ENCODE assay signal across 13 mouse cellular contexts in the genomic region with DNA sequence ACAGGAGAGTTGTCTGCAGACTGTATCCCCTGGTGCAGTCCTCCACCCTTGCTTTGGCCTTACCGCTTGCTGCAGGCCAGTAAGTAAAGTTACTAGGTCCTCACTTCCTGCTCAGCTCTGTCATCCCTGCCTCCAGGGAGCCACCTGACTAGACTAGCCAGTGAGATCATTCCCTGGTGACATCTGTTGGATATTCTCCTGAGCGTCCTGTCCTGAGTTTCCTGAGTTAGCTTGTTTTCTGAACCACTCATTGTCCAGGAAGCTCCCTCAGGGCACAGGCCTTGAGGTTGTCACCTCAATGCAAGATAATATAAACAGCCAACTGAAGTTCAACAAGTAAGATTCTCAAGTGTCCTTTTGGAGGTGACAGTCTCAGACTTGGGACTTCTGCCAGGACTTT. TPM values are rescaled to one million over a fixed set of nuclear protein-coding genes. Genes with fewer than 3 reads are reported as not detected.
DNase-seq lines count a peak whose midpoint lies in the region; ATAC-seq and TF ChIP-seq lines count a peak whose summit lies in the region.
"Had no signal": no experiment of that assay in that cellular context is flagged by ENCODE, and none has a peak within 500 bp of the region (broad histone marks: within the 10 kb centered on the region; RNA-seq: fewer than 3 reads in every experiment).

No protein-coding gene starts in this region.

- no peak overlapping the region for H3K4me2 ChIP-seq in heart, embryonic 12.5 days
- no peak overlapping the region for H3K4me2 ChIP-seq in liver, embryonic 16.5 days (ENCODE audit: low read depth, low read length)
- H3K4me2 ChIP-seq in liver, embryonic 11.5 days, result no peak overlapping the region
- no peak overlapping the region for H3K4me2 ChIP-seq in intestine, embryonic 16.5 days (ENCODE audit: low read depth, low read length)
- no peak overlapping the region for H3K4me2 ChIP-seq in hindbrain, embryonic 11.5 days (replicated peaks; ENCODE audit: low read depth, low read length)
- H3K4me2 ChIP-seq: limb, embryonic 12.5 days had no signal

- 46% methylated on average over 2 of the region's 2 CpGs for WGBS in heart, embryonic 12.5 days
- WGBS in liver, embryonic 16.5 days (ENCODE audit: insufficient replicate concordance), result 48% methylated on average over 2 of the region's 2 CpGs
- WGBS in liver, embryonic 11.5 days, result 62% methylated on average over 2 of the region's 2 CpGs
- 30% methylated on average over 2 of the region's 2 CpGs for WGBS in intestine, embryonic 16.5 days
- 66% methylated on average over 2 of the region's 2 CpGs for WGBS in hindbrain, embryonic 11.5 days

- peak; percentile 62; the same call in 1 of the 2 replicates for ATAC-seq in heart, embryonic 12.5 days (ENCODE audit: insufficient number of reproducible peaks, low FRiP score)
- 0 out of 2 replicates have a peak, but pooled peaks have one; percentile 20 for ATAC-seq in liver, embryonic 16.5 days (ENCODE audit: low read depth)
- ATAC-seq in liver, embryonic 11.5 days (replicated peaks; ENCODE audit: low FRiP score), result no peak
- ATAC-seq in G1E (ENCODE audit: extremely low read depth, insufficient number of reproducible peaks, low FRiP score, poor library complexity, severe bottlenecking), result peak; percentile 55; the same call in 1 of the 2 replicates
- peak; percentile 17 for ATAC-seq in intestine, embryonic 16.5 days
- ATAC-seq in hindbrain, embryonic 11.5 days (ENCODE audit: low FRiP score), result no peak

- TF ChIP-seq CTCF in G1E (IDR thresholded peaks at IDR 0.05; ENCODE audit: low read depth, low read length), result no peak

- H3K4me3 ChIP-seq in heart, embryonic 12.5 days, result no peak overlapping the region
- no peak overlapping the region for H3K4me3 ChIP-seq in liver, embryonic 16.5 days (ENCODE audit: low read depth, low read length)
- no peak overlapping the region for H3K4me3 ChIP-seq in liver, embryonic 11.5 days (ENCODE audit: low read depth, low read length)
- no peak overlapping the region for H3K4me3 ChIP-seq in G1E (ENCODE audit: low read depth, low read length)
- H3K4me3 ChIP-seq in intestine, embryonic 16.5 days (ENCODE audit: low read length), result no peak overlapping the region
- no peak overlapping the region for H3K4me3 ChIP-seq in hindbrain, embryonic 11.5 days (ENCODE audit: low read depth, low read length)
- H3K4me3 ChIP-seq: erythroblast, embryonic 14.5 days; heart, adult 2 months; limb, embryonic 12.5 days had no signal

- intact Hi-C loops in heart, postnatal 25 days (cut with DNase I), result no loop called here
- intact Hi-C loops in left cerebral cortex, postnatal 10 days (cut with DNase I), result no loop called here

- DNase-seq in heart, postnatal 25 days (ENCODE audit: low spot score), result no peak
- DNase-seq in liver, embryonic 11.5 days (ENCODE audit: low spot score), result no peak
- DNase-seq in G1E (ENCODE audit: low spot score), result no peak
- DNase-seq in hindbrain, embryonic 11.5 days (ENCODE audit: low spot score), result no peak
- DNase-seq in left cerebral cortex, postnatal 10 days (ENCODE audit: extremely low spot score in 1 of 2, low spot score in 2 of 2), result no peak
- DNase-seq: cerebellum, postnatal 36 days; heart, adult 2 months; kidney, adult 11 months had no signal

- H3K27me3 ChIP-seq in heart, embryonic 12.5 days (replicated peaks), result no peaks in the 10 kb centered on the region
- no peaks in the 10 kb centered on the region for H3K27me3 ChIP-seq in liver, embryonic 16.5 days (ENCODE audit: control insufficient read depth, insufficient read depth, low read depth, low read length)
- no peaks in the 10 kb centered on the region for H3K27me3 ChIP-seq in liver, embryonic 11.5 days (replicated peaks; ENCODE audit: control insufficient read depth, insufficient read depth, low read length)
- no peaks in the 10 kb centered on the region for H3K27me3 ChIP-seq in G1E (ENCODE audit: insufficient read depth, low read length)
- no peaks in the 10 kb centered on the region for H3K27me3 ChIP-seq in intestine, embryonic 16.5 days (replicated peaks; ENCODE audit: control insufficient read depth, insufficient read depth, low read length)
- H3K27me3 ChIP-seq in hindbrain, embryonic 11.5 days (ENCODE audit: control insufficient read depth, insufficient read depth, low read length), result no peaks in the 10 kb centered on the region
- H3K27me3 ChIP-seq: limb, embryonic 12.5 days had no signal

- H3K36me3 ChIP-seq in heart, embryonic 12.5 days, result 0 out of 2 replicates have a peak, but pooled peaks cover 6% of the 10 kb centered on the region
- no peaks in the 10 kb centered on the region for H3K36me3 ChIP-seq in liver, embryonic 16.5 days (ENCODE audit: control insufficient read depth, insufficient read depth)
- H3K36me3 ChIP-seq in liver, embryonic 11.5 days (ENCODE audit: control insufficient read depth, insufficient read depth, low read length), result no peaks in the 10 kb centered on the region
- peaks cover 94% of the 10 kb centered on the region for H3K36me3 ChIP-seq in G1E (replicated peaks)
- 0 out of 2 replicates have a peak, but pooled peaks cover 3% of the 10 kb centered on the region for H3K36me3 ChIP-seq in intestine, embryonic 16.5 days (ENCODE audit: control insufficient read depth, insufficient read depth, low read length)
- H3K36me3 ChIP-seq in hindbrain, embryonic 11.5 days (ENCODE audit: control insufficient read depth, insufficient read depth, low read length), result no peaks in the 10 kb centered on the region

- H3K4me1 ChIP-seq in heart, embryonic 12.5 days (replicated peaks), result peaks cover 46% of the 10 kb centered on the region
- peaks cover 25% of the 10 kb centered on the region for H3K4me1 ChIP-seq in liver, embryonic 16.5 days (ENCODE audit: control insufficient read depth, low read depth, low read length)
- peaks cover 24% of the 10 kb centered on the region for H3K4me1 ChIP-seq in liver, embryonic 11.5 days (replicated peaks; ENCODE audit: control insufficient read depth, insufficient read depth, low read length)
- H3K4me1 ChIP-seq in G1E (ENCODE audit: insufficient read depth, low read depth, low read length), result peaks cover 82% of the 10 kb centered on the region
- peaks cover 36% of the 10 kb centered on the region for H3K4me1 ChIP-seq in intestine, embryonic 16.5 days (ENCODE audit: control insufficient read depth, insufficient read depth, low read length)
- H3K4me1 ChIP-seq in hindbrain, embryonic 11.5 days (replicated peaks; ENCODE audit: control insufficient read depth, insufficient read depth, low read length), result no peaks in the 10 kb centered on the region; the same call in 1 of the 2 replicates

- H3K9me3 ChIP-seq in heart, embryonic 12.5 days (replicated peaks), result no peaks in the 10 kb centered on the region; the same call in 1 of the 2 replicates
- H3K9me3 ChIP-seq in liver, embryonic 16.5 days (replicated peaks; ENCODE audit: control insufficient read depth, low read length), result no peaks in the 10 kb centered on the region
- H3K9me3 ChIP-seq in liver, embryonic 11.5 days (ENCODE audit: control insufficient read depth, low read length), result no peaks in the 10 kb centered on the region
- no peaks in the 10 kb centered on the region for H3K9me3 ChIP-seq in G1E (replicated peaks)
- no peaks in the 10 kb centered on the region for H3K9me3 ChIP-seq in intestine, embryonic 16.5 days (ENCODE audit: control insufficient read depth, low read length)
- H3K9me3 ChIP-seq in hindbrain, embryonic 11.5 days (ENCODE audit: control insufficient read depth, low read length), result no peaks in the 10 kb centered on the region
- H3K9me3 ChIP-seq: limb, embryonic 12.5 days had no signal

- peak overlapping the region; percentile 32 for H3K27ac ChIP-seq in heart, embryonic 12.5 days (ENCODE audit: poor library complexity, severe bottlenecking)
- H3K27ac ChIP-seq in liver, embryonic 16.5 days (ENCODE audit: low read length), result no peak overlapping the region
- no peak overlapping the region for H3K27ac ChIP-seq in liver, embryonic 11.5 days (ENCODE audit: low read depth, low read length)
- peak overlapping the region; percentile 14; the same call in 1 of the 2 replicates for H3K27ac ChIP-seq in intestine, embryonic 16.5 days (ENCODE audit: low read length)
- H3K27ac ChIP-seq in hindbrain, embryonic 11.5 days (ENCODE audit: low read depth, low read length), result no peak overlapping the region
- H3K27ac ChIP-seq: heart, adult 2 months; limb, embryonic 12.5 days had no signal

- no peak overlapping the region for H3K9ac ChIP-seq in heart, embryonic 12.5 days
- H3K9ac ChIP-seq in liver, embryonic 16.5 days (ENCODE audit: low read depth, low read length), result no peak overlapping the region
- no peak overlapping the region for H3K9ac ChIP-seq in liver, embryonic 11.5 days (ENCODE audit: low read depth, low read length)
- H3K9ac ChIP-seq in intestine, embryonic 16.5 days (ENCODE audit: low read depth, low read length), result no peak overlapping the region
- H3K9ac ChIP-seq in hindbrain, embryonic 11.5 days (ENCODE audit: low read depth, low read length), result no peak overlapping the region
- H3K9ac ChIP-seq: limb, embryonic 12.5 days had no signal

RNA-seq across cellular contexts. Expression of gene Nek6, which starts 10.9 kb away (rescaled TPM):
- 71.8 and 79.2 TPM in 2 replicates for polyA plus RNA-seq in heart, embryonic 12.5 days (2016; fragmentation: Nextera tagmentation; extraction: Ambion mirVana)
- total RNA-seq in heart, postnatal 25 days (2021), result 1 to 10 TPM; 3.4 to 4.3 TPM
- polyA plus RNA-seq in liver, embryonic 16.5 days (2015; fragmentation: Nextera tagmentation; extraction: Ambion mirVana), result 43.5 and 47.6 TPM in 2 replicates
- polyA plus RNA-seq in liver, embryonic 11.5 days (2014; fragmentation: Nextera tagmentation; extraction: Ambion mirVana), result 64.9 and 66.2 TPM in 2 replicates
- total RNA-seq in G1E (2014; fragmentation: Nextera tagmentation), result 180 and 210 TPM in 2 replicates
- total RNA-seq in G1E (2017), result 95.8 and 98.6 TPM in 2 replicates
- polyA plus RNA-seq in G1E (2012), result 113 and 162 TPM in 2 replicates
- polyA plus RNA-seq in intestine, embryonic 16.5 days (2015; fragmentation: Nextera tagmentation; extraction: Ambion mirVana), result 124 and 128 TPM in 2 replicates
- 84.5 and 87.8 TPM in 2 replicates for polyA plus RNA-seq in hindbrain, embryonic 11.5 days (2014; fragmentation: Nextera tagmentation; extraction: Ambion mirVana)
- 10 to 100 TPM; 34.2 to 37.0 TPM for total RNA-seq in left cerebral cortex, postnatal 10 days (2021)

Comparison
In these comparisons a context has a peak if more than half of its experiments do, and no peak if none do; other contexts are left out.
1. ATAC-seq: peak in heart, embryonic 12.5 days (single experiment), liver, embryonic 16.5 days (single experiment), G1E (single experiment) and intestine, embryonic 16.5 days (single experiment); none in liver, embryonic 11.5 days (single experiment) and hindbrain, embryonic 11.5 days (single experiment).
2. H3K27ac ChIP-seq: peak in heart, embryonic 12.5 days (single experiment) and intestine, embryonic 16.5 days (single experiment); none in liver, embryonic 16.5 days (single experiment), liver, embryonic 11.5 days (single experiment) and hindbrain, embryonic 11.5 days (single experiment).